Mouse (Mus musculus): ENCODE measurements around the gene Tnxb. TPM values are rescaled to one million over a fixed set of nuclear protein-coding genes. Genes with fewer than 3 reads are reported as not detected.
"Not testable (repeated sequence)": the region's sequence is repeated elsewhere in the genome, so short reads cannot be mapped to it uniquely, and the experiment has no call there.

The Tnxb gene
- polyA plus RNA-seq, 1 experiment from 2014 or later: 0.77 TPM

DNA sequence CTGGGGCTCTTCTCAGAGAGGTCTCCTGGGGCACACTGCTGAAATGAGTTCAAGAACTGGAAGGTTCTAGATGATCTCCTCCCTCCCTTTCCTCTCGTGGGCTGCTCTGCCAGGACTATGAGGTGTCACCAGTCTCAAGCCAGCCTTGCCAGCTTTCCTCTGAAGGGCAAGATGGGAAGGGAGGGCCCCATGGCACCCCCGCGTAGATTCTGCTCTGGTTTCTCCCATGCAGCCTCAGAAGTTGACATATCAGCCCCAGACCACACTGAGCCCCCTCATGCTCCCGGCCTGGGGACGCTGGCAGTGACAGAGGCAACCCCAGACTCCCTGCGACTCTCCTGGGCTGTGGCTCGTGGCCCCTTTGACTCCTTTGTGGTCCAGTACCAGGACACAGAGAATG, 45.1 kb downstream of the Tnxb start:
- not testable (repeated sequence) for H3K4me2 ChIP-seq; H3K36me3 ChIP-seq; ATAC-seq (ENCODE audit: insufficient number of reproducible peaks, low FRiP score); H3K9me3 ChIP-seq (replicated peaks); H3K4me3 ChIP-seq; H3K27ac ChIP-seq (ENCODE audit: poor library complexity, severe bottlenecking); H3K9ac ChIP-seq; H3K4me1 ChIP-seq (replicated peaks)
- 60% methylated on average over 7 of the region's 7 CpGs for WGBS
- H3K27me3 ChIP-seq (replicated peaks): peaks cover 21% of the 10 kb centered on the region

- H3K9me3 ChIP-seq (replicated peaks): no peaks in the 10 kb centered on the region
- H3K9ac ChIP-seq: no peak overlapping the region
- H3K27me3 ChIP-seq (replicated peaks): peaks cover 21% of the 10 kb centered on the region
- H3K4me1 ChIP-seq (replicated peaks): no peaks in the 10 kb centered on the region
- WGBS: 81% methylated on average over 15 of the region's 15 CpGs
- no peaks in the 10 kb centered on the region for H3K36me3 ChIP-seq
- no peak overlapping the region for H3K4me3 ChIP-seq
- no peak for ATAC-seq (ENCODE audit: insufficient number of reproducible peaks, low FRiP score)
- H3K4me2 ChIP-seq: no peak overlapping the region
- no peak overlapping the region for H3K27ac ChIP-seq (ENCODE audit: poor library complexity, severe bottlenecking)
Measured at GRCm38 (mm10) chr17:34716247-34716646, 45.9 kb downstream of the Tnxb start.

- no peaks in the 10 kb centered on the region for H3K4me1 ChIP-seq (replicated peaks)
- no peak for ATAC-seq (ENCODE audit: insufficient number of reproducible peaks, low FRiP score)
Measured at GRCm38 (mm10) chr17:34717401-34717800, 47.1 kb downstream of the Tnxb start.

GRCm38 (mm10) chr17:34719886-34720285, 49.6 kb downstream of the Tnxb start:
- 75% methylated on average over 8 of the region's 8 CpGs for WGBS
- not testable (repeated sequence) for ATAC-seq (ENCODE audit: insufficient number of reproducible peaks, low FRiP score)

More at GRCm38 (mm10) chr17:34717401-34717800, 47.1 kb downstream of the Tnxb start:
- WGBS: 74% methylated on average over 11 of the region's 11 CpGs
- Histone ChIP-seq H3K9ac (no peak overlapping the region), H3K9me3 (replicated peaks) (no peaks in the 10 kb centered on the region), H3K27ac (ENCODE audit: poor library complexity, severe bottlenecking) (no peak overlapping the region), H3K36me3 (no peaks in the 10 kb centered on the region), H3K4me3 (no peak overlapping the region), H3K4me2 (no peak overlapping the region), H3K27me3 (replicated peaks) (peaks cover 15% of the 10 kb centered on the region)

GRCm38 (mm10) chr17:34722238-34722637, 51.9 kb downstream of the Tnxb start:
- ATAC-seq (ENCODE audit: insufficient number of reproducible peaks, low FRiP score); H3K27ac ChIP-seq (ENCODE audit: poor library complexity, severe bottlenecking); H3K4me3 ChIP-seq; H3K4me1 ChIP-seq (replicated peaks); H3K27me3 ChIP-seq (replicated peaks); H3K4me2 ChIP-seq; H3K9me3 ChIP-seq (replicated peaks); H3K36me3 ChIP-seq; H3K9ac ChIP-seq: not testable (repeated sequence)
- 89% methylated on average over 4 of the region's 4 CpGs for WGBS

More at GRCm38 (mm10) chr17:34719886-34720285, 49.6 kb downstream of the Tnxb start:
- H3K27me3 ChIP-seq (replicated peaks): peaks cover 15% of the 10 kb centered on the region
- H3K9me3 ChIP-seq (replicated peaks); H3K4me3 ChIP-seq; H3K9ac ChIP-seq; H3K4me2 ChIP-seq; H3K4me1 ChIP-seq (replicated peaks); H3K27ac ChIP-seq (ENCODE audit: poor library complexity, severe bottlenecking); H3K36me3 ChIP-seq: not testable (repeated sequence)

DNA sequence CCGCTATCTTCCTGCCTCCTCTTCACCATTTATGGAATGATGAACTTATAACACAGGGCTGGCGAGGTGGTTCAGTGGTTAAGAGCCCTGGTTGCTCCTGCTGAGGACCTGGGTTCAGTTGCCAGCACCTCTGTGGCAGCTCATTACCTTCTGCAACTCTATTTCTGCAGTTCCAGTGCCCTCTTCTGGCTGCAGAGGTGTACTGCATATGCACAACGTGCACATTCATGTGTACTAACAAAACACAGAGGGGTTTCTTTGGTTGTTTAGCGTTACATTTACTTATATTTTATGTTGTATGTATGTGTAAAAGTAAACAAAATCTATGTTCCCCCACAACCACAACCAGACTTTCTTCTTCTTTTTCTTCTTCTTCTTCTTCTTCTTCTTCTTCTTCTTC, 52.7 kb downstream of the Tnxb start:
- Histone ChIP-seq H3K4me3 (no peak overlapping the region), H3K9me3 (replicated peaks) (peaks cover 9% of the 10 kb centered on the region), H3K27me3 (replicated peaks) (no peaks in the 10 kb centered on the region), H3K4me1 (replicated peaks) (no peaks in the 10 kb centered on the region), H3K27ac (ENCODE audit: poor library complexity, severe bottlenecking) (no peak overlapping the region), H3K4me2 (no peak overlapping the region), H3K36me3 (no peaks in the 10 kb centered on the region), H3K9ac (no peak overlapping the region)
- WGBS: 72% methylated on average over 4 of the region's 4 CpGs
- no peak for ATAC-seq (ENCODE audit: insufficient number of reproducible peaks, low FRiP score)

DNA sequence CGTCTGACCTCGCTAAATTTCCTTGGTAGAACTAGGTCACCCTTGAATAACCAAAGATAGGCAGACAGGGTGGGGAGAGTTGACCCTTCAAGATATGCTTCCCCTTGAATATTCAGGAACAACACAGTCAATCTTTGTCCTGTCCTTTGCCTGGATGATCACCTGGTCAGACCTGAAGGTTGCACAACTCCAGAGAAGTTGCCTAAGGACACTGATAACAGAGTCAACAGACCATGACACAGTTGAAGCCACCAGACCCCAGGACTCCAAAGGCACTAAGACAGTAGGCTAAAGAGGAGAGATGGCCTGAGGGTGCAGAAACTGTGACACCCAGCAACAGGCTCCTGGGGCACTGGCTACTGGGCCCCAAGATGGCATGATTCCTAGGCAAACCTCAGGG, 57.6 kb downstream of the Tnxb start:
- 85% methylated on average over 2 of the region's 2 CpGs for WGBS
- Histone ChIP-seq H3K4me3 (no peak overlapping the region), H3K9ac (no peak overlapping the region), H3K36me3 (no peaks in the 10 kb centered on the region), H3K27me3 (replicated peaks) (0 out of 2 replicates have a peak, but pooled peaks cover 4% of the 10 kb centered on the region), H3K9me3 (replicated peaks) (peaks cover 5% of the 10 kb centered on the region), H3K4me2 (no peak overlapping the region), H3K27ac (ENCODE audit: poor library complexity, severe bottlenecking) (no peak overlapping the region), H3K4me1 (replicated peaks) (no peaks in the 10 kb centered on the region)
- no peak for ATAC-seq (ENCODE audit: insufficient number of reproducible peaks, low FRiP score)

GRCm38 (mm10) chr17:34729155-34729554, 58.8 kb downstream of the Tnxb start:
- 79% methylated on average over 11 of the region's 11 CpGs for WGBS
- H3K4me1 ChIP-seq (replicated peaks); H3K27me3 ChIP-seq (replicated peaks); H3K4me3 ChIP-seq; H3K4me2 ChIP-seq; H3K27ac ChIP-seq (ENCODE audit: poor library complexity, severe bottlenecking); H3K36me3 ChIP-seq; H3K9ac ChIP-seq; ATAC-seq (ENCODE audit: insufficient number of reproducible peaks, low FRiP score); H3K9me3 ChIP-seq (replicated peaks): not testable (repeated sequence)

GRCm38 (mm10) chr17:34729779-34730553, 59.6 kb downstream of the Tnxb start:
- not testable (repeated sequence) for H3K36me3 ChIP-seq
- H3K27me3 ChIP-seq (replicated peaks): peaks cover 11% of the 10 kb centered on the region; the same call in 1 of the 2 replicates
- WGBS: 78% methylated on average over 12 of the region's 12 CpGs

GRCm38 (mm10) chr17:34737466-34737865, 67.1 kb downstream of the Tnxb start:
- H3K4me3 ChIP-seq; H3K4me1 ChIP-seq (replicated peaks); ATAC-seq (ENCODE audit: insufficient number of reproducible peaks, low FRiP score); H3K4me2 ChIP-seq; H3K9me3 ChIP-seq (replicated peaks); H3K36me3 ChIP-seq; H3K27ac ChIP-seq (ENCODE audit: poor library complexity, severe bottlenecking); H3K9ac ChIP-seq: not testable (repeated sequence)
- peaks cover 29% of the 10 kb centered on the region for H3K27me3 ChIP-seq (replicated peaks)
- WGBS: 68% methylated on average over 5 of the region's 5 CpGs

More at GRCm38 (mm10) chr17:34729779-34730553, 59.6 kb downstream of the Tnxb start:
- H3K9ac ChIP-seq; H3K9me3 ChIP-seq (replicated peaks); H3K4me3 ChIP-seq; H3K4me2 ChIP-seq; H3K4me1 ChIP-seq (replicated peaks); ATAC-seq (ENCODE audit: insufficient number of reproducible peaks, low FRiP score); H3K27ac ChIP-seq (ENCODE audit: poor library complexity, severe bottlenecking): not testable (repeated sequence)

- H3K4me1 ChIP-seq (replicated peaks); H3K9me3 ChIP-seq (replicated peaks); H3K4me2 ChIP-seq; H3K4me3 ChIP-seq; ATAC-seq (ENCODE audit: insufficient number of reproducible peaks, low FRiP score); H3K27ac ChIP-seq (ENCODE audit: poor library complexity, severe bottlenecking); H3K36me3 ChIP-seq; H3K9ac ChIP-seq: not testable (repeated sequence)
- WGBS: 81% methylated on average over 7 of the region's 7 CpGs
- peaks cover 19% of the 10 kb centered on the region for H3K27me3 ChIP-seq (replicated peaks)
Measured at GRCm38 (mm10) chr17:34739708-34740107, 69.4 kb downstream of the Tnxb start.

GRCm38 (mm10) chr17:34740280-34740679, 69.9 kb downstream of the Tnxb start:
- WGBS: 55% methylated on average over 4 of the region's 4 CpGs
- Histone ChIP-seq H3K4me2 (no peak overlapping the region), H3K9ac (no peak overlapping the region), H3K27me3 (replicated peaks) (peaks cover 18% of the 10 kb centered on the region), H3K4me1 (replicated peaks) (no peaks in the 10 kb centered on the region), H3K36me3 (no peaks in the 10 kb centered on the region), H3K27ac (ENCODE audit: poor library complexity, severe bottlenecking) (no peak overlapping the region), H3K9me3 (replicated peaks) (no peaks in the 10 kb centered on the region), H3K4me3 (no peak overlapping the region)
- no peak for ATAC-seq (ENCODE audit: insufficient number of reproducible peaks, low FRiP score)

All from heart, embryonic 12.5 days (tissue).